In genomic region chr8:49281254-49281653, GRCm38 (mm10) we compare ENCODE assay signal across 19 mouse cellular contexts.
"Had no signal": no experiment of that assay in that cellular context is flagged by ENCODE, and none has a peak within 500 bp of the region (broad histone marks: within the 10 kb centered on the region; RNA-seq: fewer than 3 reads in every experiment).

No protein-coding gene starts in this region.

- H3K4me1 ChIP-seq: liver, embryonic 13.5 days; liver, embryonic 15.5 days; lung, embryonic 15.5 days; megakaryocyte, embryonic 14.5 days; midbrain, embryonic 12.5 days; midbrain, embryonic 15.5 days; neural tube, embryonic 12.5 days; stomach, embryonic 15.5 days had no signal

- ATAC-seq: liver, postnatal 0 days; lung, postnatal 0 days; midbrain, embryonic 15.5 days had no signal

- H3K4me3 ChIP-seq: liver, embryonic 13.5 days; liver, embryonic 15.5 days; lung, embryonic 15.5 days; megakaryocyte, embryonic 14.5 days; midbrain, embryonic 12.5 days; midbrain, embryonic 15.5 days; neural tube, embryonic 12.5 days; stomach, embryonic 15.5 days had no signal

- H3K9ac ChIP-seq: liver, embryonic 13.5 days; liver, embryonic 15.5 days; liver, postnatal 0 days; lung, embryonic 15.5 days; midbrain, embryonic 12.5 days; midbrain, embryonic 15.5 days; neural tube, embryonic 12.5 days; stomach, embryonic 15.5 days had no signal

- H3K9me3 ChIP-seq: liver, embryonic 13.5 days; liver, embryonic 15.5 days; lung, embryonic 15.5 days; megakaryocyte, embryonic 14.5 days; midbrain, embryonic 12.5 days; midbrain, embryonic 15.5 days; neural tube, embryonic 12.5 days; stomach, embryonic 15.5 days had no signal

- H3K27me3 ChIP-seq: liver, embryonic 13.5 days; liver, embryonic 15.5 days; lung, embryonic 15.5 days; megakaryocyte, embryonic 14.5 days; midbrain, embryonic 12.5 days; midbrain, embryonic 15.5 days; neural tube, embryonic 12.5 days; stomach, embryonic 15.5 days had no signal

- DNase-seq: liver, embryonic 13.5 days; liver, postnatal 0 days; lung, adult 2 months; lung, postnatal 14 days; lung, postnatal 36 days; right cerebral cortex, postnatal 25 days; thymus, adult 2 months; thymus, postnatal 25 days; thymus, postnatal 4 days had no signal

- H3K27ac ChIP-seq: liver, embryonic 13.5 days; liver, embryonic 15.5 days; lung, embryonic 15.5 days; macrophage; midbrain, embryonic 12.5 days; midbrain, embryonic 15.5 days; neural tube, embryonic 12.5 days; stomach, embryonic 15.5 days; stomach, postnatal 0 days had no signal

- H3K36me3 ChIP-seq: liver, embryonic 13.5 days; liver, embryonic 15.5 days; lung, embryonic 15.5 days; midbrain, embryonic 12.5 days; midbrain, embryonic 15.5 days; neural tube, embryonic 12.5 days; stomach, embryonic 15.5 days had no signal

- H3K4me2 ChIP-seq: liver, embryonic 13.5 days; liver, embryonic 15.5 days; lung, embryonic 15.5 days; midbrain, embryonic 12.5 days; midbrain, embryonic 15.5 days; neural tube, embryonic 12.5 days; stomach, embryonic 15.5 days had no signal
